Mouse (Mus musculus) G1E (cell line): ENCODE results near the gene Mrm2. TPM values are rescaled to one million over a fixed set of nuclear protein-coding genes. Genes with fewer than 3 reads are reported as not detected.

Experiments used
- ATAC-seq: 2 replicates; pipeline ENCODE4 v1.8.0; 2016; ENCODE audit warnings: mild to moderate bottlenecking; ENCODE audit not compliant: insufficient number of reproducible peaks, poor library complexity, low FRiP score, severe bottlenecking; ENCODE audit errors: extremely low read depth
- DNase-seq: peaks from one replicate; pipeline ENCODE4 v3.0.0; 2012; ENCODE audit warnings: low spot score
- H3K27me3 ChIP-seq: 2 replicates; pipeline ENCODE4 v1.6.1; 2012; ENCODE audit warnings: mild to moderate bottlenecking, low read length, inconsistent platforms; ENCODE audit not compliant: insufficient read depth
- H3K36me3 ChIP-seq: replicated peaks from 2 replicates; pipeline ENCODE3; 2012; ENCODE audit warnings: mild to moderate bottlenecking, inconsistent platforms
- H3K4me1 ChIP-seq: 2 replicates; pipeline ENCODE4 v1.6.1; 2012; ENCODE audit warnings: low read depth, low read length, inconsistent platforms, mixed read lengths; ENCODE audit not compliant: insufficient read depth
- H3K4me3 ChIP-seq: 2 replicates; pipeline ENCODE4 v1.5.1; 2012; ENCODE audit warnings: low read depth, mild to moderate bottlenecking, inconsistent platforms, low read length, moderate library complexity, mixed read lengths
- H3K9me3 ChIP-seq: replicated peaks from 2 replicates; pipeline ENCODE4 v1.6.1; 2012; ENCODE audit warnings: inconsistent platforms
- CTCF ChIP-seq: IDR thresholded peaks from 2 replicates; pipeline ENCODE4 v1.5.1; 2012; ENCODE audit warnings: low read depth, low read length, inconsistent platforms, mixed read lengths
- GATA1 ChIP-seq: IDR thresholded peaks from 2 replicates; pipeline ENCODE4 v1.6.1; 2012; ENCODE audit warnings: borderline replicate concordance, low read length, inconsistent platforms, mixed read lengths
- GATA2 ChIP-seq: IDR thresholded peaks from 2 replicates; pipeline ENCODE4 v1.6.1; 2012; ENCODE audit warnings: low read depth, low read length, inconsistent platforms, borderline replicate concordance
- POLR2AphosphoS5 ChIP-seq: IDR thresholded peaks from 2 replicates; pipeline ENCODE4 v1.6.1; 2012; ENCODE audit warnings: low read depth, low read length, inconsistent platforms; ENCODE audit not compliant: insufficient replicate concordance
- TAL1 ChIP-seq: conservative IDR thresholded peaks from 2 replicates; pipeline ENCODE4 v1.6.1; 2012; ENCODE audit warnings: low read depth, low read length, inconsistent platforms, mixed read lengths
- polyA plus RNA-seq: library from polyadenylated mRNA; stranded (reverse); fragments of >175 nt; gene quantifications from 2 replicates; pipeline ENCODE4 v1.2.3, GENCODE M21; 2012
- total RNA-seq, 2 experiments: library from RNA; stranded (forward) in 1 of 2; stranded (reverse) in 1 of 2; fragments of 200-1000 nt in 1 of 2; fragments of >200 nt in 1 of 2; fragmentation: Nextera tagmentation in 1 of 2; gene quantifications; 2 replicates each; pipeline ENCODE4 v1.2.3; 2014 to 2017

Gene Mrm2
- total RNA-seq (2014; fragmentation: Nextera tagmentation) (4.8 and 4.9 TPM in 2 replicates), total RNA-seq (2017) (8.2 and 8.5 TPM in 2 replicates), polyA plus RNA-seq (11.0 and 13.6 TPM in 2 replicates)

DNA sequence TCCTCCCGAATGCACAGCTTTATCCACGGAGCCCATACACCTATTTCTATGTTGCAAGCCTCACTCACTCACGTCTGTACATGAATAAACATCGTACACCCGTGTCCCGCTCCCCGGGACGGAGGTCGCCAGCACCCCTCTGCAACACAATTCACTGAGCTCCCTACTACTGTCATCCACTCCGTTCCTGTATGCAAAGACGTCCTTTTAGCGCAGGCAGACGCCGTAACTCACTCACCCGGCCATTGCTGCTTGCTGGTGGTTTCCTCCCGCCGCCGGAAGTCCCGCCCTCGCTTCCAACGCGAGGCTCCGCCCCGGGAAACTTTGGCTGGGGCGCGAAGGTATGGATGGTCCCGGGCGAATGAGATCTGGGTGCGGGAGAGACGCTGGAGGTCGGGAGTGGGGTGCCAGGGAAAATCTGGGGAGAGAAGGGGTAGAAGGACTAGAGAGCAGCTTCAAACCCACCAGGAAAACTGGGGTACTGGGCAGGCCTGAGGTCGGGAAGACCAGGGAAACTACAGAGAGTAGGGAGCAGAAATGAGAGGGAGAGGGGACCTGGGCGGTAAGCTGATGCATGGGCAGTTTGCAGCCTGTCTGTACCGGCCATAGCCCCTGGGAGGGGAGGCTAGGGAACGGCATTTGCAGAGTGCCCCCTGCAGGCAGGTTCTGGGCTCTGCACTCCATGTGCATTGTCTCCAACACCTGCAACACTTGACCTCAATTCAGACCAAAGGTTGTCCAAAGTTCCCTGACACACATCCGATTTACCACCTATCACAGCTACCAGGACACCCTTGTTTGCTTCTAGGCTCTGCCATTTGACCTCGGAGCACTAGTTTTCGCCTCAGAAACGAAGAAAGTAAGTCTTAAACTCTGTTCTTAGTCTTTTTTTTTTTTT is at the start of gene Mrm2:
TSS of gene Mrm2 (minus strand) at position 284 of the 898 bp plus-strand sequence.
- Histone ChIP-seq H3K36me3 (peaks cover 71% of the 10 kb centered on the region), H3K4me1 (peaks cover 38% of the 10 kb centered on the region), H3K4me3 (peak within 1 kb of the TSS; percentile 76), H3K27me3 (no peaks in the 10 kb centered on the region), H3K9me3 (no peaks in the 10 kb centered on the region)
- no peak for TF ChIP-seq GATA1
- no peak for TF ChIP-seq GATA2
- TF ChIP-seq CTCF, result peak; percentile 96
- ATAC-seq (peak; percentile 75), DNase-seq (peak; percentile 87)

DNA sequence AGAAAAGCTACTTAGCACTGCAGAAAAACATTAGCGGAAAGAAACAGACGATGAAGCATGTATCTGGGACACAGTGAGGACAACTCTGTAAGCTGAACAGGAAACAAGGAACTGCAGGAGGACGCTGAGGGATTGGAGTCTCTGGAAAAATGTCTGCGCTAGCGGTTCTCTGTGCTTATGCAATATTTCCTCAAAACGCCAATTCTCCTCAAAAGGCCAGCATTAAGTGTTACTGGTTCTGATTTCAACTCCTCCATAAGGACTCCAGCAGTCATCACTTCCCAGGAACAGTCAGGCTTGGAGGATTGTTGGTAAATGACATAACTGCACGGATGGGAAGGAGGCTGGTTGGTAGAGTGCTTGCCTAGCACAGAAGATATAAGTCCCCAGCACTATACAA is 49.5 kb upstream of the Mrm2 start:
- ATAC-seq (no peak), DNase-seq (no peak)
- Histone ChIP-seq H3K4me3 (no peak overlapping the region), H3K36me3 (peaks cover 46% of the 10 kb centered on the region), H3K9me3 (no peaks in the 10 kb centered on the region), H3K4me1 (peaks cover 28% of the 10 kb centered on the region), H3K27me3 (no peaks in the 10 kb centered on the region)
- TF ChIP-seq GATA1 (no peak), POLR2AphosphoS5 (no peak), CTCF (no peak), TAL1 (no peak), GATA2 (no peak)

DNA sequence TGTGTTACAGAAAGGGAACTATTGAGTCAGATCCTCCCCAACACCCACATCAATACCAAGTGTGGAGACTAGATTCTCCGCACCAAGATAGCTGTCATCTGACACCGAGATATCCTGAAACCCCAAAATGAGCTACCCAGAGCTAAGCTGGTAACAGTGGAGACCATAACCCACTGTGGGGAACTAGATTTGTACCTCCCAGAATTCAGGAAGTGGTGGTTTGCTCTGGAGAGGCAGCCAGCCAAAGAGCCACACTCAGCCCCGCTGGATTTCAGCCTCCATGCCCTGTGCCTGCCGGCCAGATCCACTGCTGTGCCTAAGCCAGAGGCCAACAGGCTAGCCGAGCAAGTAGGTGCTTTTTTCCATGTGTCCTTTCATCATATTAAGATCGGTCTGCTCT is 47.6 kb upstream of the Mrm2 start:
- ATAC-seq, result no peak
- DNase-seq, result no peak
- H3K36me3 ChIP-seq, result peaks cover 36% of the 10 kb centered on the region
- H3K4me3 ChIP-seq, result no peak overlapping the region
- H3K9me3 ChIP-seq, result no peaks in the 10 kb centered on the region
- H3K27me3 ChIP-seq, result no peaks in the 10 kb centered on the region
- H3K4me1 ChIP-seq, result peaks cover 30% of the 10 kb centered on the region
- no peak for TF ChIP-seq CTCF
- no peak for TF ChIP-seq GATA1
- no peak for TF ChIP-seq GATA2
- no peak for TF ChIP-seq TAL1
- TF ChIP-seq POLR2AphosphoS5, result no peak

DNA sequence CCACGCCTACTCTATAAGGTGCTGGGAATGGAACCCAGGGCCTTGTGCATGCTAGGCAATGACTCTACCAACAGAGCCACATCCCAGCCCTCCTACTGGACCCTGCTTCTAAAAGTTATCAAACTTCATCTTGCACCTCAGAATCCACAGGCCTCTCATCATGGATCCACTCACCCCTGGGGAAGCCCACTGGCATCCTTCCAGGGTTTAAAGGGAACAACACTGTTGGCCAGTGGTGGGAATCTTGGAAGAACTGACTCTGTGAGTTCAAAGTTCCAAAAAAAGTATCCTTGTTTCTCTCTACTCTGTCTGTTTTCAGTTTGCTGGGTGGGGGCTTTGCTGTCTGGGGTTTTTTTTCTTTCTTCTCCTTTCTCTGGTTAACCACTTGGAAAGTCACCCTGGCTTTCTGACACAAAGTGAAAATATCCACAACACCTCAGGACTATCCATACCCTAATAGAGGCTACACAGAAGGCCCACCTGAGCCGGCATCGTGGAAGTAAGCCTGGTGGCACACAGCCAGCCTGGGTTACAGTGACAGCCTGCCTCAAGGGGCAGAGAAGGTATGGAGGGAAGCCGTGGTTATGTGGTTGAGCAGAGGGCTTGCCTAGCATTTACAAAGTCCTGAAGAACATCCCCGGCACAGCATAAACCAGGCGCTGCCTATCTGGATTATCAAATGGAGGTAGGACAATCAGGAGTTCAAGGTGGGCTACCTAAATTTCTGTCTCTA is 46.6 kb upstream of the Mrm2 start:
- TF ChIP-seq CTCF, result no peak
- Histone ChIP-seq H3K9me3 (no peaks in the 10 kb centered on the region), H3K36me3 (peaks cover 36% of the 10 kb centered on the region), H3K4me3 (no peak overlapping the region), H3K27me3 (no peaks in the 10 kb centered on the region), H3K4me1 (peaks cover 28% of the 10 kb centered on the region)
- no peak for DNase-seq
- no peak for ATAC-seq

DNA sequence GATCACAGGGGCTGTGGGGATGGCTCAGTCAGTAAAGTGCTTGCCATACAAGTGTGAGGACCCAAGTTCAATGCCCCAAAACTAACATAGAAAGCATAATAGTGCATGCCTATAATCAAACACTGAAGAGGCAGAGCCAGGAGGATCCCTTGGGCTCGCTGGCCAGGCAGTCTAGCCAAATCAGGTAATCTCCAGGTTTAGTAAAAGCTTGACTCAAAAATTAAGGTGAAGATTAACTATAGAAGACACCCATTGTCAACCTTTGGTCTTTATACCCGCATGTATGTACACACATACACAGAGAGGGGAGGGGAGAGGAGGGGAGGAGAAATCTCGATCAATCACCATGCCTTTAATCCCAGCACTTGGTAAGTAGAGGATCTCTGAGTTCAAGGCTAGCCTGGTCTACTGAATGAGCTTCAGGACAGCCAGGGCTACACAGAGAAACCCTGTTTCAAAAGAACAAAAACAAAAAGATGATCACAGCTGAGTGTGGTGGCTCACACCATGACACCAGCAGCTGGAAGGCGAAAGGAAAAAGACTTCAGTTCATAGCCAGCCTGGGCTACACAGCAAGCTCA is 43.6 kb upstream of the Mrm2 start:
- ATAC-seq, result no peak
- no peaks in the 10 kb centered on the region for H3K27me3 ChIP-seq
- TF ChIP-seq POLR2AphosphoS5 (no peak), TAL1 (no peak), GATA1 (no peak), GATA2 (no peak), CTCF (no peak)
- H3K4me3 ChIP-seq, result no peak overlapping the region
- H3K36me3 ChIP-seq, result peaks cover 32% of the 10 kb centered on the region
- H3K4me1 ChIP-seq, result peaks cover 27% of the 10 kb centered on the region
- DNase-seq, result no peak
- H3K9me3 ChIP-seq, result no peaks in the 10 kb centered on the region

DNA sequence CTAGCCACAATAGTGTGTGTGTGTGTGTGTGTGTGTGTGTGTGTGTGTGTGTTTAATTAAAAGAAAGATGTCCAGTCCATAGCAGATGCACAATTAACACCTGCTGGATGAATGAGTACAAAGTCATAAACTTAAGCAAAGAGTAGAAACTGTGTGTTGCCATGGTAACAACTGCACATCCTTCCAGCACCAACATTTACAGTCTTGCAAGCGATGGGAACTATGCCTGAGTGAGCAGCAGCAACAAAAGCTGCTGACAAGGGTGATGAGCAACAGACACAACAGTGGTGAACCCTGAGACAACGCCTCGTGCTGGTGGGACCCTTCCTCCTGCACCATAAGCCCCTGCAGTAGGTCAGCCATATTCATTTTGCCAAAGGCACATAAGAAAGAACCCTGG is 42.5 kb upstream of the Mrm2 start:
- Histone ChIP-seq H3K4me3 (no peak overlapping the region), H3K27me3 (no peaks in the 10 kb centered on the region), H3K9me3 (no peaks in the 10 kb centered on the region), H3K36me3 (peaks cover 27% of the 10 kb centered on the region), H3K4me1 (peaks cover 21% of the 10 kb centered on the region)
- TF ChIP-seq TAL1, result no peak
- TF ChIP-seq GATA1, result no peak
- TF ChIP-seq POLR2AphosphoS5, result no peak
- TF ChIP-seq GATA2, result no peak
- TF ChIP-seq CTCF, result no peak
- ATAC-seq (peak; percentile 15; the same call in 1 of the 2 replicates), DNase-seq (no peak)
